Mouse (Mus musculus): ENCODE results near the gene Atp5j. TPM values are rescaled to one million over a fixed set of nuclear protein-coding genes. Genes with fewer than 3 reads are reported as not detected.

Gene Atp5j
- total and polyA plus RNA-seq, 3 experiments, result 191 to 240 TPM; not detected in 1

- H3K36me3 ChIP-seq (ENCODE audit: control insufficient read depth in 1 of 2, insufficient read depth in 2 of 2, low read length in 2 of 2), result peaks cover 0 to under 1% of the 10 kb centered on the region in 2 experiments; a peak in 1 of 4 replicates
- TF ChIP-seq POLR2A (IDR thresholded peaks at IDR 0.05; ENCODE audit: control insufficient read depth in 1 of 2, insufficient read depth in 1 of 2, low read depth in 1 of 2, low read length in 2 of 2, poor library complexity in 1 of 2) (no peak), TCF12 (IDR thresholded peaks at IDR 0.05; ENCODE audit: low read depth, low read length) (no peak), ZC3H11A (IDR thresholded peaks at IDR 0.05; ENCODE audit: low read depth, low read length) (no peak), NELFE (IDR thresholded peaks at IDR 0.05; ENCODE audit: low read depth, low read length) (no peak), HCFC1 (IDR thresholded peaks at IDR 0.05; ENCODE audit: low read depth, low read length) (no peak), KAT2A (conservative IDR thresholded peaks at IDR 0.05; ENCODE audit: low read depth, low read length) (no peak), MAX (IDR thresholded peaks at IDR 0.05; ENCODE audit: low read length) (no peak), ZKSCAN1 (IDR thresholded peaks at IDR 0.05; ENCODE audit: low read depth, low read length) (no peak), ETS1 (IDR thresholded peaks at IDR 0.05; ENCODE audit: low read depth, low read length) (no peak)
Observed at GRCm38 (mm10) chr16:84796678-84797077, 38.7 kb downstream of the Atp5j start.

GRCm38 (mm10) chr16:84795337-84795736, 40.1 kb downstream of the Atp5j start:
- H3K4me3 ChIP-seq (ENCODE audit: control insufficient read depth in 1 of 2, insufficient read depth in 1 of 2, low read depth in 2 of 2, low read length in 2 of 2), result no peak overlapping the region
- TF ChIP-seq ELF1 (IDR thresholded peaks at IDR 0.05; ENCODE audit: low read depth, low read length) (no peak), MYB (IDR thresholded peaks at IDR 0.05; ENCODE audit: low read depth, low read length) (no peak), USF2 (IDR thresholded peaks at IDR 0.05; ENCODE audit: borderline replicate concordance in 1 of 2, insufficient read depth in 1 of 2, low read depth in 1 of 2, low read length in 2 of 2) (no peak), POLR2AphosphoS2 (IDR thresholded peaks at IDR 0.05; ENCODE audit: low read length) (no peak), TBP (IDR thresholded peaks at IDR 0.05; ENCODE audit: low read depth, low read length) (no peak), NRF1 (IDR thresholded peaks at IDR 0.05; ENCODE audit: insufficient read depth, low read depth, low read length, poor library complexity, severe bottlenecking) (no peak), MAZ (IDR thresholded peaks at IDR 0.05; ENCODE audit: low read depth, low read length) (no peak), JUND (IDR thresholded peaks at IDR 0.05; ENCODE audit: low read depth, low read length) (no peak), ZMIZ1 (IDR thresholded peaks at IDR 0.05; ENCODE audit: low read depth, low read length) (no peak), E2F4 (IDR thresholded peaks at IDR 0.05; ENCODE audit: borderline replicate concordance, low read depth, low read length) (no peak)
- no peak for DNase-seq (ENCODE audit: low read depth, low spot score)
- no peaks in the 10 kb centered on the region for H3K36me3 ChIP-seq (ENCODE audit: control insufficient read depth in 1 of 2, insufficient read depth in 2 of 2, low read length in 2 of 2)
- no peaks in the 10 kb centered on the region for H3K27me3 ChIP-seq (ENCODE audit: control insufficient read depth in 1 of 2, insufficient read depth in 2 of 2, low read length in 2 of 2)
- H3K79me2 ChIP-seq (ENCODE audit: control insufficient read depth, insufficient read depth, low read length, poor library complexity), result no peaks in the 10 kb centered on the region
- no peak overlapping the region for H3K9ac ChIP-seq (ENCODE audit: control insufficient read depth, low read depth, low read length, poor library complexity, severe bottlenecking)
- no peaks in the 10 kb centered on the region for H3K4me1 ChIP-seq (ENCODE audit: control insufficient read depth in 1 of 2, insufficient read depth in 2 of 2, low read length in 2 of 2)
- H3K9me3 ChIP-seq (replicated peaks; ENCODE audit: insufficient read depth, low read length), result no peaks in the 10 kb centered on the region
- no peak overlapping the region for H3K27ac ChIP-seq (ENCODE audit: control insufficient read depth, low read depth, low read length)

More at GRCm38 (mm10) chr16:84796678-84797077, 38.7 kb downstream of the Atp5j start:
- Histone ChIP-seq H3K79me2 (ENCODE audit: control insufficient read depth, insufficient read depth, low read length, poor library complexity) (no peaks in the 10 kb centered on the region), H3K27ac (ENCODE audit: control insufficient read depth, low read depth, low read length) (no peak overlapping the region), H3K4me1 (ENCODE audit: control insufficient read depth in 1 of 2, insufficient read depth in 2 of 2, low read length in 2 of 2) (no peaks in the 10 kb centered on the region), H3K9me3 (replicated peaks; ENCODE audit: insufficient read depth, low read length) (no peaks in the 10 kb centered on the region), H3K27me3 (ENCODE audit: control insufficient read depth in 1 of 2, insufficient read depth in 2 of 2, low read length in 2 of 2) (no peaks in the 10 kb centered on the region), H3K4me3 (ENCODE audit: control insufficient read depth in 1 of 2, insufficient read depth in 1 of 2, low read depth in 2 of 2, low read length in 2 of 2) (no peak overlapping the region), H3K9ac (ENCODE audit: control insufficient read depth, low read depth, low read length, poor library complexity, severe bottlenecking) (no peak overlapping the region)
- no peak for DNase-seq (ENCODE audit: low read depth, low spot score)

Data from MEL (cell line).